Mouse (Mus musculus) telencephalon, adult 2 months (tissue): ENCODE measurements around the gene Xpnpep1.
A peak's percentile ranks its signal among the peaks of the same experiment; 100 is the strongest.

ENCODE experiments used
- DNase-seq: peaks from one replicate; pipeline ENCODE4 v3.0.0-alpha.2; 2011; ENCODE audit warnings: low read depth, low spot score

The Xpnpep1 gene

DNA sequence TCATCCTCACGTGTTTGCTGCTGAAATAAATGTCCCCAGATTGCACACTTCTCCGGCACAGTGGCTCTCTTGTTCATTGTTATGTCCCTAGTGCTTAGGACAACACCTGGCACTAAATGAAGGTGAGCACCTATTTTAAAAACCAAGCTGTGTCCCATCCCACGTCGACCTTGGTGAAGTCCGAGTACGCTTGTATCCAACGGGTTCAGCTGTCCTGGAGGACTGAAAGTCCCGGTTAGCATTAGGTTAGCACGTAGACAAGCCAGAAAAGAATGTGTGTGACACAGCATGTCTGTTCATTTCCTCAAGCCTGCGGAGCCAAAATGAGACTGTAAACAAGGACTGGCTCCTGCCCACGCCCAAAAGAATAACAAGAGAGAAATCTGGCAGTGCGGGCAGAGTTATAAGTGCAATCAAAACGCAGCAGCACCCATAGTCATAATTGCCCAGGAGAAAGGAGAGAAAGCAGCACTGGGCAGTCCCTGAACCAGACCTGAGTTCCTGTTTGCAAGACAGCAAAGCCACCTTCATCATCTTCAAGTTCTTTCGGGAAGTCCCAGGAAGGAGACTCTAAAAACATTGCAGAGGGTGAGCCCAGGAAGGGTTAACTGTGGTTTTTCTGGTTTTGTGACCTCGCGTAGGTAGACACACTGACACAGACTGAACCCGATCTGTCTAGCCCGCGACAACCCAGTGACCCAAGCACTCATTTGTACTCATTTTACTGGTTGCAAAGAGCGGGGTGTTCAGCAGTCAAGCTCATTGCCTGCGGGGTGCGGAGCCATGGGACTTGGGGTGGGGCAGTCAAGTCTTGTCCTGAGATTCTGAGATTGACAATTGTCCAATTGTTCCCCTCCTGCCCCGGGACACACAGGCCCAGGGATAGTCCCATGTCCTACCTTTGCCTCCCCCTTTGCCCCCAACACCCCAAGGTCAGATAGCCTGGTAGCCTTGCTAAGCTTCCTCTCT, at the start of gene Xpnpep1:
Gene Xpnpep1 (minus strand): TSS at position 51 of the 969 bp plus-strand sequence.
- DNase-seq, result no peak

DNA sequence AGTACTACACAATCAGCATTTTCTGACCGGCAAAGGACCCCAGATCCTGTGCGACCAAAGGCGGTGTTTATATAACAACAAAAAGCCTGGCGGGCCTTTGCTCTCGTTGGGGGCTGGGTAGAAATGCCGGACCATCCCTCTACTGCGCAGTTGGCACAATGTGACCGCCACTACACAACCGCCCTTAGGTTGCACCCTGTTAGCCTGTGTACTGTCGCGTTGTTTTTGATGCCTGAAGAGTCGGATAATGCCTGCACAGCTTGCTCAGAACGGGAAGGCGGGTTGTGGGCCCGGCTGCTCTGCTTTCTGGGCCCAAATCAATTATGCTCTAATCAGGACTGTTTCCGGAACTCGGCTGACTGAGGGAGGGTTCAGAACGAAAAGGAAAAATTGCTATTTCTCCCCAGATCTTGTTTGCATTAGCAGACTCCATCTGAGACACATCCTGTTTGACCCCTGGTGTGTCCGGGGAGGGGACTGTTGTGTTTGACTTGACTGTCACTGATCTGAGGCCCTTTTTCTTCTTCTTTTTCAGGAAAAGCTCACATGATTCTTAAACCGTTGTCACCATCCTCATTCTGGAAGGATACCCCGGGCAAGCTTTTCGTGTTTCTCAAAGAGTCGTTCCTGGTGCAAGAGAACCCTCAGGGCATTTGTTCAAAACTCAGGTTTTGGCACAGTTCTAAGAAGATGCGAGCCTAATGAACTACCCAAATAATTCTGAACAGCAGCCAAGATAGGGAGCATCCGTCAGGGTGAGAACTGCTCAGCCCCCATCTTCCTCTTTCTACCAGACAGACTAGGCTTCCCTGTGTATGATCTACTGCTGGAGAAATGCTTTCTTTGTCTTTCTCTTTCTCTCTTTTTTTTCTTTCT, 47.5 kb upstream of the Xpnpep1 start:
- DNase-seq, result no peak

DNA sequence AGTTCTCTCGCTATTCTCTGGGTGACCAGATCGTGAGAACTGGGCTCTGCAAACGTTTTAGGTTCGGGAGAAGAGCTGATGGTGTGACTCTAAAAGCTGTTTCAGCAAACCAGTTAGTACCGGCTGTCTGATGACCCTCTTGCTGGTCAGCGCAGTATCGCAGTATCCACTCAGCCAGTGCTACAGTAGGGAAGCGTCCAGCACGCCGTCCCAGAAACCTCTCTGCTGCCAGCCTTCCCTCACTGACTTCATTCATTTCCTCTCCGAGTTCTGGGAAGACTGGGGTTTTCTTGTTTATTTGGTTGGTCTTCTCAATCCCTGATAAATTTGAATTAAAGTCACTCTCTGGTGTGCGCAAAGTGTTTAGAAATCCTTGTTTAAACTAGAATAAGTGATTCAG, 46.8 kb upstream of the Xpnpep1 start:
- no peak for DNase-seq

DNA sequence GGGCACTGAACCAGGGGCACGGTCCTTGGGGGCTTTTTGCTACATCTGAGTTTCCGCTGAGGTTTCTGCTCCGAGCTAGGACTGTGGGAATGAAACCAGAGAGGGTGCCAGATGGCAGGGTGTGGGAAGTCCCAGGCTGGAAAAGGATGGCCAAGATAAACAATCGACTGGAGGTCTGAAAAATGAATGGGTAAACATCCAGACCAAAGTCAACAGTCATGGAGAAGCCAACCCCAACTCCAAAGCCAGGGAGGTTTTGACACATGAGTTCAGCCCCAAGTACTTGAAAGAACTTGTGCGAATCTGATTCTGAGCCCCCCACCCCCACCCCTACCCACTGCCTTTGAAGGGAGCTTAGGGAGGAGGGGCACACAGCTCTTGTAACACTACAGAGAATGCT, 44.7 kb upstream of the Xpnpep1 start:
- no peak for DNase-seq

DNA sequence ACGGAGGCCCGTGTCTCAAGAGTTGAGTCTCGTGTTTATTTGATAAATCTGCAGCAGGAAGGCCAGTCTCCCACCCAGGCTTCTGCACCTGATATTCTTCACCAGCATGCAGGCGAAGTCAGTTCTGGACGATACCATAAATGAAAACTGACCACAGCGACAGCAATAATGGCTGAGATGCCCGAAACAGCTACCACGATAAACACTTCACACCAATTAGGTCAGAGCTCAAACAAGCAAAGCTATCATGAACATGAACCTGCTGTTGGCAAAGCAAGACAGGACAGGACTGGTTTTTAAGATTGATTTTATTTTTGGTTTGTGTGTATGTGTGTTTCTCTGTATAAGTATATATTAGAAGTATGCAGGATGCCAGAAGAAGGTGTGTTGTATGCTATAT, 42.8 kb upstream of the Xpnpep1 start:
- DNase-seq, result no peak

DNA sequence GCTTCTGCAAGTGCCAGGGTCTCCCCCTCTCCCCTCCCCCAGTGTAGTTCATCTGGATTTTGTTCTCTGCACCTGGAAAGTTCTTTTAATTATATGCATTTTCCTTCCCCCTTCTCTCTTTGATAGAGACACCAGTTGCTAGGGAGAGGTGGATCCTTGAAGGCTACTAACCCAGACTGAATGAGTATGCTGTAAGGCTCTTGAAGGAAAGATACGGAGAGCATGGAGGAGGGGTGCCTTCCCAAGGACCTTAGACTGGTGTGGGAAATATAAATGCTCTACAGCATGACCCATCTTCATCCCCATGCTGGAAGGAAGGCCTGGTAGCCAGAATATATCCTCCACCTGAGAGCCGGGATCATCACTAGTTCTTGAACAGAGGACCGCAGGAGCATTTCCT, 41.3 kb upstream of the Xpnpep1 start:
- no peak for DNase-seq

DNA sequence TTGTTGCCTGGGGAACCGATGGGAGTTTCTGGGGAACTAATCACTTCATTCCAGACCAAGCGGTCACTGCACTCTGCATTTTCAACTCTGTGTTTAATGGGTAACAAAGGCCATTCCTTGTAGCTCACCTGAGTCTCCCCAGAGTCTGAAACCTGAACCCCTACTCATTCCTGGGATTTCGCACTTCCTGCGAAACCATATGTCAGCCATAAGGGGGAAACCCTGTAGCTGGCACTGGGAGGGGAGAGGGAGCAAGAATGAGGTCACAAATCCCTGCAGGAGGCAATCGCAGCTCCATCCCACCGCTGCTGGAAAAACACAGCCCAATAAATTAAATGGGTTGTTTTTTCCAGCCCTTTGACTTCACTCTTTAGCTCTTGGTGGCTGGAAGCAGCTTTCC, 40.9 kb upstream of the Xpnpep1 start:
- no peak for DNase-seq

DNA sequence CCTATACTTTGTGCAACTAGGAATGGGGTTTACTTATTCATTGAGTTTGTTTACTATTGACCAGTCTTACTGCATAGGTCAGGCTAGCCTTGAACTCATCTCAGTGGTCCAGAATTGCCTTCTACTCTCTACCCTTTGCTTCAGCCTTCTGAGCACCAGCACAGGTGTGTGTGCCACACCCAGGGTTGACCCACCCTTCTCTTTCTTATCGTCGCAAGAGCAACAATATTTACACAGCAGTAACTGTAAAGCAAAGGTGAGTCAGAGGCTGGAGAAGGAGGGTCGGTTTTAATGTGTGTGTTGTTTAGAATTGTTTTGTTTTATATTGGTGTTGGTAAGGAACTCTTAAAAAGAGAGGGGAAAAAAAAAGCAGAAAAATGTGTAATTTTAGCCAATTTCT, 40.5 kb upstream of the Xpnpep1 start:
- DNase-seq, result no peak

DNA sequence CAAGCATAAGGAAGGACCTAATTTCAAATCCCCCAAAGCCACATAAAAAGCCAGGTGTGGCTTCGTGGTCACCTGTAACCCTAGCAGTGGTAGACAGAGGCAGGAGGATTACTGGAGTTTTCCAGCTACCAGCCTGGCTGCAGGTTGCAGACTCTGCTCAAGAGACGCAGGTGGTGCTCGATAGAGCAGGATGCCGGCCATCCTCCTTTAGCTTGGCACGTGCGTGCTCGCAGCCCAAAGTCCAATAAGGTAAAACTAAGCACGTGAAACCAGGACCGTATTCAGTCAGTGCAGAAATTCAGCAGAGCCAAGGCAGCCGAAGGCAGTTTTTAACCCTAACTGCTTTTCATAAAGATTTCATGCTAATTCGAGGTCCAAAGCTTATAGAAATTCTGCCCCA, 40.0 kb upstream of the Xpnpep1 start:
- no peak for DNase-seq

DNA sequence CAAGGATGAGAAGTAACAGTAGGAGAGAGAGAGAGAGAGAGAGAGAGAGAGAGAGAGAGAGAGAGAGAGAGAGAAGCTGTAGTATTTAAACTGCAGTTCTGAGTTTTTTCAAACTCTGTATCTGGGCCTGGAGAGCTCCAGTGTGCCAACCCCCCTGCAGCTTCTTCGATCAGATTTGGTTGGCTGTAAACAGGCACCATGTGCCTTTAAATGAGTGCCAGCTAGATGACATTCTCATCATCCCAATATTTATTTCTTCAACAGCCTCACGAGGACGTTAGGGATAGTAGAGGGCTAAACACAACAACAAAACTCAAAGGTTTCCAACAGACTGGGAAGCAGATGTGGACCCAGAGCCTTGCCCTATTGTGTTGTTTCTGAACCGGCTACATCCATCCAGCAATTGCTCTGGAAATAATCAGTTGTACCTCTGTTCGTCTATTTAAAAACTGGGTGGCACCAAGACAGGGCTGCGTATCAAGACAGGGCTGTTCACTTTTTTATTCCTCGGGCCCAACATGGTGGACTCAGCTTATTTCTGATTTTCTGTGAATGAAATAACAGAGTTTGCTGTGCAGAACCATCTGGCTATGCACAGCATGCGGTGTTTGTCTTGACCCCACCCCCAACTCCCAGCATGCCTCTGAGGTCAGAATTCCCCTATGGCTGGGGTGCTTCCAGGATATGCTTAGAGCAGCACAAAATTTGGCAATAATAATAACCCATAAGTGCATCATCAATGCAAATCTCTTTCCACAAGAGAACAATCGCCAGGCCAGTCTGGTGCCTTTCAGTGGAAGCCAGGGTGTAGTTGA, 38.5 kb upstream of the Xpnpep1 start:
- no peak for DNase-seq

DNA sequence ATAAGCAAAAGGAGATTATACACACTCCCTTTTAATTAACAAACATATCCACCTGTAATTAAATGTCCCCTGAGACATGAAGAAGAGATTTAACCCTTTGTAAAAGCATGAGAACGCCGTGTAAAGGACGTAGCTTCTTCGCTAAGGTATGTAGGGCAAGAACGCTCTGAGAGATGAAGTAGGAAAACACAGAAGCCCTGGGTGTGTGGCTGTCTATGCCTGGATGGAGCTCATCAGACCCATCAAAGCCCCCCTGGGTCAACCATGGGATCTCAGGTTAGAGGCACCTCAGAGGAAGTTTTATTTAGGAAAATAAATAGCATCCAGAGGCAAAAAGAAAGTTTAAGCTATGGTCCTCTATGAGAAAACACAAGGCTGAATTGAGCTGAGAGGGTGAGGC, 37.3 kb upstream of the Xpnpep1 start:
- DNase-seq, result no peak

DNA sequence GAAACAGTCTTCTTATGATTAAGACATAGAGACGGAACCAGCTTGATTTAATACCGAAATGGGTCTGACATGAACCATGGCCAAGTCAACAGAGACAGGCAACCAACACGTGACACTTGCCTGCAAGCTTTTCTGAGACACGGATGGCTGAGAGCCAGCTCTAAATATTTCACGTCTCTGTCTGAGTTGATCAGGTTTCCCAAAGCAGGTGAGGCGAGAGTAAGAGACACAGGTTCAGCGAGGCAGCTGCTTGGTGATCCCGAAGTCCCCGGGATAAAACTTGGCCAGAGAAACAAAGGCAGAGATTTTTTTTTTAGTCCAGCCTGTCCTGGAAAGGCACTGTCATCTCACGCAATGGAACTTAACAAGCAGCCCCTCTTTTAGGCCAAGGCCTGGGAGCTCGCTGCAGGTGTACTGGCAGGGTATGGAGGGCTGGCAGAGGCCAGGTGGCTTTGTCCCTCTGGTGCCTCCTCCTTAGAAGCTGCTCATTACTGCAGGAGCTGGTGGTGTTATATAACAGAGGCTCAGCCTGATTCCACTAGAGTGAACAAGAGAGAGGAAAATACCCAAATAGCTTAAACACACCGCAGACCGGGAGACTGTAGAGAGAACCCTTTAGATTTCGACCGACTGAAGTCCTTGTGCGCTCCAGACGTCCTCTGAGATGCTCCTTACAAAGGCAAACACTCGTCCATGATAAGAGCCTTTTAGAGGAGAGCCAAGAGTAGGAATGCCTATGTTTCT, 36.4 kb upstream of the Xpnpep1 start:
- DNase-seq, result peak; percentile 71

DNA sequence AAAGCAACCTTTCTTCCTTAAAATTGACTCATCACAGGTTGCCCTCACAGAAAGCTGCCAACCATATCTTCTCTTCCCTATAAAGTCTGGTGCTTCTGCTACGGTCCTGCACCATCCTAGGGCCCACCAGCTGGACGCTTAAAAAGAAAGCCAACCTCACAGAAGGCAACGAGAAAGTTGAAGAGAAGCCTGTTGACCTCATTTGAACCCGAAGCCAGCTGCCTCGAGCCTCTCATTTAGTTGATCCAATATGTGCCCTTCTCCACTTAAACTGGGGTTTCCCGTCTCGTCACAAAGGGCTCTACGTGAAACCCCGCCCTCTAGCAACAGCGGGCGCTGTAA, 35.9 kb upstream of the Xpnpep1 start:
- DNase-seq, result no peak

DNA sequence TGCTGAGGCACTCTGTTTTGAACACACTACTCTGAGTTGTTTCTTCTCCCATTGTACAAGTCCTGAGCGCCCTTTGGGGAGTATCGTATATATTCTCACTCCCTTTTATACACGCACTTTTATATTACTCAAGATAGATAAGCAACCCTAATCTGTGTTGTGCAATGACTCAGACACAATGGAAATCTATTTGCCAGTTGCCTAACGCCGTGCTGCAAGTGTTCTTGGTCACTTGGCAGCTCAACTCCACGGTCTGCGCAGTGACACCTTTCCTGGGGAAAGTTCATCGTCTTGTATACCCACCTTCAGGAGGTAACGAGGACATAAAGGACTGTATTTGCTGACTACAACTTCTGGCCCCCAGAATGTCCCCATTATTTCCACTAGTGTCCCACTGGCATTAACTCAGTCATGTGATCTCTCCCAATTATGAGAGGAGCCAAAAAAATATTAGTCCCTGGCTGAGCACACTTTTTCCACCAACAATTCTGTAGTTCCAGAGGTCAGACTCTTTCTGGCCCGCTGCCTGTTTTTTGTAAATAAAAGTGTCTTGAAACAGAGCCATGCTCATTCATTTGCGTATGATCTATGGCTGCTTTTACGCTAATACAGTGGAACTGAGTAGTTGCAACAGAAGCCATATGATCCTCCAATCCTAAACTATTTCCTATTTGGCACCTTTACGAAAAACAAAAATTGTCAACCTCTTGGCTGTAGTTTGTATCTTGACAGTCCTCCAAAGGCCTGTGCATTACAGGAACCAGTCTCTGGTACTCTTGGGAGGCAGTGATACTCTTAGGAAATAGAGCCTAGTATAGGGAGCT, 35.1 kb upstream of the Xpnpep1 start:
- no peak for DNase-seq

DNA sequence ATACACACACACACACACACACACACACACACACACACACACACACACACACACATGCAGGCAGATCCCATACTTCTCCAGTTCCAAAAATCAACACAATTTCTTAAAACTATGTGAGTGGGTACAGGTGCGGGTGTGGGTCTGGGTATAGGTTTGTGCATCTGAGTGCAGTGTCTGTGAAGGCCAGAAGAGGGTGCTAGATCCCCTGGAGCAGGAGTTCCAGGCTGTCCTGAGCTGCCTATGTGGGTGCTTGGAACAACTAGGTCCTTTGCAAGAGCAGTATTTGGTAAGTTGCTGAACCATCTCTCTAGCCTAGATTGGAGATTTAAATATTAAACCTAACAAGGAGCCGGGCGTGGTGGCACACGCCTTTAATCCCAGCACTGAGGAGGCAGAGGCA, 33.5 kb upstream of the Xpnpep1 start:
- no peak for DNase-seq

DNA sequence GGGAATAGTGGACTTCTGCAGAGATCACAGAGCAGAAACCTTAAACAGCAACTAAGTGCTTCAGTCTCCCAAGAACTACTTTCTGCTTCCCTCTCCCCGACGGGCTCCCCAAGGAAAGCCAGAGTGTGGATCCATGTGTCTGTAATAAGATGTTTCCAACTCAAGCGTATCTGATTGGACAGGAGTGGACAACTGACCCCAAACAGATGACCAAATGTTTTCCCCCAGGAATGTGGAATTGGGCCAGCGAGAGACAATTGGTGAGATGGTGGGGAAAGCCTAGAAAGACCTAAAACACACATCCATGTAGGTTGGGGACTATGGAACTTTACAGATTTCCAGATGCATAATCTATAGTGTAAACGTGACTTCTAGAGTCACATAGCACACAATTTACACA, 32.4 kb upstream of the Xpnpep1 start:
- no peak for DNase-seq

DNA sequence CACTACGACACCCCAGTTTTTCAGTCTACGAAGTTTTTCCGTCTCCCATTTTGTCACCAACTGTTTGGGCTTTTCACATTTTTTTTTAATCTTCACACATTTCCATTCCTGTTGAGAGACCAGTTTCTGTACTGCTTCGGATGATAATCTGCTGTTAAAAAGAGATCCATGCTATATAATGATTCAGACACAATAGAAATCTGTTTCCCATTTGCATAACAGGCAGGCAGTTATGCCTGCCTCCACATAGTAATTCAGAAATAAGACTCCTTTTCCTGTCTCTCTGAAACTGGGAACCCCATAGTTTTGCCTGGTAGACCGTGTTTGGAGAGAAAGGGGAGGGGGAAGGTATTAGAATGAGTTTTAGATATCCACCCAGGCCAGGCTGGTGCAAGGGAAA, 31.6 kb upstream of the Xpnpep1 start:
- DNase-seq, result no peak

DNA sequence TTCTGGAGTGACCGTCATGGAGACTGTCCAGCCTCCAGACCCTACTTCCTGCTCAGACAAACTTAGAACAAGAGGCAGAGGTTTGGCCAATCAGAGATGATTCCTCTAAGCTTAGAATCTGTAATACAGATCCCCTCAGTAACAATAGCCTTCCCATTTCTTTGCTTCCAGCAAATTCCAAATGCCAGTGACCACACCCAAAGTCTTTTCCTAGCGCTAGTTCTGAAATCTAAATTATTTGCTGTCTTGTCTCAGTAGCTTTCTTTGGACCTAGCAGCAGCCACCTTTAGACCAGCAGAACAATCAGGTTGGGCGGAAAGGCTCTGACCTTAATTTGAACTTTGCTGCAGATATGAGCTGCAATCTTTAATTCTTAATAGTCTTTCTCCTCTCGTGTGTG, 30.9 kb upstream of the Xpnpep1 start:
- DNase-seq, result no peak

DNA sequence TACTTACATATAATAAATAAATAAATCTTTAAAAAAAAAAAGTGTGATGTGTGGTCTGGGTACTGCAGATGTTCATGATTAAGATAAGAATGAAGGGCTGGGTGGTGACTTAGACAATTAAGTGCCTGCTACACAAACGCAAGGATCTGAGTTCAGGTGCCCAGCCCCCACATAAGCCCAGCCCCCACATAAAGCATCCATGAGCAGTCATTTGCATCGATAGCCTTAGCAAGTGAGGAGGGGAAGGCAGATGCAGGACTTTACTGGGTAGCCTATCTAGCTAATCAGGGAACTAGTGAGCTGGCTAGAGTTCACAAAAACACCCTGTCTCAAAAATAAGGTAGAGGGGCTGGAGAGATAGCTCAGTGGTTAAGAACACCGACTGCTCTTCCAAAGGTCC, 29.4 kb upstream of the Xpnpep1 start:
- no peak for DNase-seq

DNA sequence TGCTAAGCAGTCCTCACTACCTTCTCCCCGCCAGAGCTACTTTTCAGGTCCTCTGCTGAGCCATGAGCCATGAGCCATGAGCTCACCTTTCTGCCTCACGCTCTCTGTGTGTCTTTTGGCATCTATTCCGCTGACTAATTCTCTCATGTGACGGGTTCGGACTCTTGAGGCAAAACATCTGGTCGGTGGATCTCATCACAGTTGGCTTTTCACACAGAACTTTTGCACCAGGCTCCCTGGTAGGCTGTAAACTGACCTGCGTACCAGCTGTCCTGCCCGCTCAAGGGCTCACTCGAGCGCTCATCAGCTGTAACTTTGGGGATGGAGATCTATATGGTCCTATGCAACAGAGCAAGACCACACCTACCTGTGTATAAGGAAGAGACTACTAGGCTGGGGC, 26.9 kb upstream of the Xpnpep1 start:
- DNase-seq, result no peak
